Mouse (Mus musculus) forebrain, embryonic 11.5 days (tissue): Measurements from ENCODE around the gene Serinc3. TPM values are rescaled to one million over a fixed set of nuclear protein-coding genes. Genes with fewer than 3 reads are reported as not detected.

ENCODE experiments used
- ATAC-seq: fragments of 200-750 bp; cut with Nextera tagmentation; replicated peaks from 2 replicates; pipeline ENCODE4 v1.8.0; 2017; ENCODE audit warnings: moderate TSS enrichment; ENCODE audit not compliant: low FRiP score
- DNase-seq: peaks from one replicate; pipeline ENCODE4 v3.0.0-alpha.2; 2017; ENCODE audit warnings: low spot score
- H3K27ac ChIP-seq: fragments of 300-500 bp; sonication (generic); 2 replicates; pipeline ENCODE4 v1.5.1; 2014; ENCODE audit warnings: low read depth, low read length
- H3K27me3 ChIP-seq: fragments of 300-500 bp; sonication (generic); 2 replicates; pipeline ENCODE4 v1.6.1; 2014; ENCODE audit warnings: mild to moderate bottlenecking, low read length, mixed read lengths; ENCODE audit not compliant: control insufficient read depth, insufficient read depth
- H3K36me3 ChIP-seq: fragments of 300-500 bp; sonication (generic); 2 replicates; pipeline ENCODE4 v1.6.1; 2014; ENCODE audit warnings: mild to moderate bottlenecking, low read length, moderate library complexity, mixed read lengths; ENCODE audit not compliant: control insufficient read depth, insufficient read depth
- H3K4me1 ChIP-seq: fragments of 300-500 bp; sonication (generic); replicated peaks from 2 replicates; pipeline ENCODE4 v1.6.1; 2014; ENCODE audit warnings: low read length, mixed read lengths; ENCODE audit not compliant: control insufficient read depth, insufficient read depth
- H3K4me2 ChIP-seq: fragments of 300-500 bp; sonication (generic); 2 replicates; pipeline ENCODE4 v1.6.1; 2014; ENCODE audit warnings: low read depth, mild to moderate bottlenecking, low read length, moderate library complexity, mixed read lengths; ENCODE audit not compliant: severe bottlenecking
- H3K4me3 ChIP-seq: fragments of 300-500 bp; sonication (generic); 2 replicates; pipeline ENCODE4 v1.5.1; 2014; ENCODE audit warnings: low read depth, low read length
- H3K9ac ChIP-seq: fragments of 300-500 bp; sonication (generic); 2 replicates; pipeline ENCODE4 v1.6.1; 2014; ENCODE audit warnings: low read length
- H3K9me3 ChIP-seq: fragments of 300-500 bp; sonication (generic); 2 replicates; pipeline ENCODE4 v1.6.1; 2016; ENCODE audit warnings: low read length, mixed read lengths; ENCODE audit not compliant: control insufficient read depth
- WGBS: fragments of 180-500 bp; shearing (Covaris S2); extraction: QIAGEN DNeasy Blood & Tissue Kit; methylation state at CpG from one replicate; pipeline ENCODE4 v1.1.7; 2014; 5-methylcytosine and 5-hydroxymethylcytosine counted together
- polyA plus RNA-seq: library from polyadenylated mRNA; unstranded; fragments of >200 nt; fragmentation: Nextera tagmentation; extraction: Ambion mirVana; gene quantifications from 2 replicates; pipeline ENCODE4 v1.2.1, GENCODE M21; 2014

Serinc3 gene
- polyA plus RNA-seq, 1 experiment from 2014 or later: 30.7 TPM

DNA sequence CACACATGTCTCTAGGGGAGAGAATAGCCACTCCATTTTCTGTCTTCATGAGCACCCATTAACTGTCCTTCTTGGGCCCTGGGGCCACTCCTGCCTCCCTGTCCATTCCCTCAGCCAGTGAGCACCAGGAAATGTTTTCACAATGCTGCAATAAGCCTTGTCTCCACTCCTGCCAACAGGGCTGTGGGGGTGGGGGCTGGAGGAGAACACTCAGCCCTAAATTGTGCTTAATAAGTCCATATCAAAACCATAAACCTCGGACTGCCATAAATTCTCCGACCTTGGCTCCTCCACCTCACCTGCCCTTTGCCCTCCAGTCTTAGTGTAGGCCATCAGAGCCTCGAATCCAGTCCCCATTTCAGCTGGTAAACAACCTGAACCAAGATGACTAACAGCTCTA lies 70.6 kb downstream of the Serinc3 start:
- no peaks in the 10 kb centered on the region for H3K36me3 ChIP-seq
- no peak overlapping the region for H3K4me2 ChIP-seq
- ATAC-seq (no peak), DNase-seq (no peak)
- no peaks in the 10 kb centered on the region for H3K9me3 ChIP-seq
- H3K9ac ChIP-seq: no peak overlapping the region
- no peak overlapping the region for H3K27ac ChIP-seq
- 82% methylated on average over 3 of the region's 3 CpGs for WGBS
- H3K4me3 ChIP-seq: no peak overlapping the region
- H3K4me1 ChIP-seq: no peaks in the 10 kb centered on the region
- no peaks in the 10 kb centered on the region for H3K27me3 ChIP-seq

Other genes with a start within 250 kb of the Serinc3 start
- 0.08 and 0.25 TPM in 2 replicates for gene Jph2, start 247.1 kb downstream of the Serinc3 start, polyA plus RNA-seq
- gene Oser1, start 220.4 kb downstream of the Serinc3 start, polyA plus RNA-seq: 80.7 and 85.5 TPM in 2 replicates
- gene Gdap1l1, start 206.7 kb downstream of the Serinc3 start, polyA plus RNA-seq: 28.8 and 31.1 TPM in 2 replicates
- 11.3 and 12.5 TPM in 2 replicates for gene Fitm2, start 172.5 kb downstream of the Serinc3 start, polyA plus RNA-seq
- not detected in 2 replicates for gene R3hdml, start 152.8 kb downstream of the Serinc3 start, polyA plus RNA-seq
- gene Hnf4a, start 138.3 kb downstream of the Serinc3 start, polyA plus RNA-seq: not detected in 2 replicates
- 43.5 and 45.4 TPM in 2 replicates for gene Ttpal, start 42.8 kb downstream of the Serinc3 start, polyA plus RNA-seq
- gene Pkig, start 13.3 kb upstream of the Serinc3 start, polyA plus RNA-seq: 189 and 193 TPM in 2 replicates
- gene Ada, start 105.1 kb upstream of the Serinc3 start, polyA plus RNA-seq: 8.1 and 10.1 TPM in 2 replicates
- gene Ccn5, start 175.7 kb upstream of the Serinc3 start, polyA plus RNA-seq: 0.25 and 0.32 TPM in 2 replicates
- gene Kcnk15, start 208.5 kb upstream of the Serinc3 start, polyA plus RNA-seq: not detected in 2 replicates